Mouse (Mus musculus): Measurements from ENCODE around the gene Ddx39b. TPM values are rescaled to one million over a fixed set of nuclear protein-coding genes. Genes with fewer than 3 reads are reported as not detected.
A peak's percentile ranks its signal among the peaks of the same experiment; 100 is the strongest.

Gene Ddx39b
- total and polyA plus RNA-seq, 3 experiments, result 82.3 to 148 (median 83.4) TPM

- no peaks in the 10 kb centered on the region for H3K36me3 ChIP-seq (ENCODE audit: control insufficient read depth, insufficient read depth, low read length)
- DNase-seq, result peak; percentile 87 to 90
- H3K27ac ChIP-seq, result peak overlapping the region; percentile 32; the same call in 1 of the 2 replicates
- H3K9ac ChIP-seq (ENCODE audit: low read depth, low read length), result peak overlapping the region; percentile 70
- H3K4me1 ChIP-seq (ENCODE audit: control insufficient read depth, insufficient read depth, low read length), result peaks cover 2% of the 10 kb centered on the region
- TF ChIP-seq EP300 (IDR thresholded peaks at IDR 0.05; ENCODE audit: insufficient read depth, low read depth, low read length) (no peak), POLR2A (IDR thresholded peaks at IDR 0.05; ENCODE audit: insufficient read depth, low read depth, low read length) (no peak), CTCF (IDR thresholded peaks at IDR 0.05) (no peak; the same call in 1 of the 2 replicates)
- intact Hi-C loops (cut with DNase I), result loop anchor here (1.0 kb wide), 2 partner anchors 16 to 37 kb away; no protein-coding TSS in a partner anchor
- peak overlapping the region; percentile 60 for H3K4me3 ChIP-seq
- H3K27me3 ChIP-seq (ENCODE audit: control insufficient read depth, insufficient read depth, low read length), result no peaks in the 10 kb centered on the region; the same call in 1 of the 2 replicates
- WGBS, result under 1% methylated on average over 66 of the region's 66 CpGs
- H3K79me2 ChIP-seq (replicated peaks; ENCODE audit: control insufficient read depth, insufficient read depth, low read length), result no peaks in the 10 kb centered on the region
Measured at GRCm38 (mm10) chr17:35195631-35196320, 45.8 kb upstream of the Ddx39b start.

- TF ChIP-seq CTCF (IDR thresholded peaks at IDR 0.05) (no peak), EP300 (IDR thresholded peaks at IDR 0.05; ENCODE audit: insufficient read depth, low read depth, low read length) (no peak), POLR2A (IDR thresholded peaks at IDR 0.05; ENCODE audit: insufficient read depth, low read depth, low read length) (no peak)
- Histone ChIP-seq H3K27me3 (ENCODE audit: control insufficient read depth, insufficient read depth, low read length) (no peaks in the 10 kb centered on the region; the same call in 1 of the 2 replicates), H3K36me3 (ENCODE audit: control insufficient read depth, insufficient read depth, low read length) (no peaks in the 10 kb centered on the region), H3K4me3 (peak overlapping the region; percentile 60), H3K4me1 (ENCODE audit: control insufficient read depth, insufficient read depth, low read length) (peaks cover 2% of the 10 kb centered on the region), H3K9ac (ENCODE audit: low read depth, low read length) (no peak overlapping the region; the same call in 1 of the 2 replicates), H3K27ac (no peak overlapping the region; the same call in 1 of the 2 replicates), H3K79me2 (replicated peaks; ENCODE audit: control insufficient read depth, insufficient read depth, low read length) (no peaks in the 10 kb centered on the region)
- WGBS, result 24% methylated on average over 9 of the region's 9 CpGs
- intact Hi-C loops (cut with DNase I), result no loop called here
- DNase-seq, result no peak
Measured at GRCm38 (mm10) chr17:35196321-35196641, 45.3 kb upstream of the Ddx39b start.

GRCm38 (mm10) chr17:35197126-35197525, 44.4 kb upstream of the Ddx39b start:
- Histone ChIP-seq H3K36me3 (ENCODE audit: control insufficient read depth, insufficient read depth, low read length) (no peaks in the 10 kb centered on the region), H3K27me3 (ENCODE audit: control insufficient read depth, insufficient read depth, low read length) (no peaks in the 10 kb centered on the region; the same call in 1 of the 2 replicates), H3K79me2 (replicated peaks; ENCODE audit: control insufficient read depth, insufficient read depth, low read length) (no peaks in the 10 kb centered on the region), H3K9ac (ENCODE audit: low read depth, low read length) (no peak overlapping the region), H3K4me1 (ENCODE audit: control insufficient read depth, insufficient read depth, low read length) (peaks cover 2% of the 10 kb centered on the region), H3K4me3 (no peak overlapping the region), H3K27ac (no peak overlapping the region)
- intact Hi-C loops (cut with DNase I), result no loop called here
- no peak for TF ChIP-seq EP300 (IDR thresholded peaks at IDR 0.05; ENCODE audit: insufficient read depth, low read depth, low read length)
- TF ChIP-seq CTCF (IDR thresholded peaks at IDR 0.05), result no peak
- TF ChIP-seq POLR2A (IDR thresholded peaks at IDR 0.05; ENCODE audit: insufficient read depth, low read depth, low read length), result no peak
- no peak for DNase-seq
- 38% methylated on average over 6 of the region's 6 CpGs for WGBS

GRCm38 (mm10) chr17:35198029-35198428, 43.5 kb upstream of the Ddx39b start:
- no peak for DNase-seq
- Histone ChIP-seq H3K4me1 (ENCODE audit: control insufficient read depth, insufficient read depth, low read length) (peaks cover 2% of the 10 kb centered on the region), H3K36me3 (ENCODE audit: control insufficient read depth, insufficient read depth, low read length) (no peaks in the 10 kb centered on the region), H3K9ac (ENCODE audit: low read depth, low read length) (no peak overlapping the region), H3K4me3 (no peak overlapping the region), H3K27ac (no peak overlapping the region), H3K79me2 (replicated peaks; ENCODE audit: control insufficient read depth, insufficient read depth, low read length) (no peaks in the 10 kb centered on the region), H3K27me3 (ENCODE audit: control insufficient read depth, insufficient read depth, low read length) (no peaks in the 10 kb centered on the region; the same call in 1 of the 2 replicates)
- no peak for TF ChIP-seq CTCF (IDR thresholded peaks at IDR 0.05)
- no peak for TF ChIP-seq POLR2A (IDR thresholded peaks at IDR 0.05; ENCODE audit: insufficient read depth, low read depth, low read length)
- no peak for TF ChIP-seq EP300 (IDR thresholded peaks at IDR 0.05; ENCODE audit: insufficient read depth, low read depth, low read length)
- WGBS, result 67% methylated on average over 7 of the region's 7 CpGs
- intact Hi-C loops (cut with DNase I), result loop anchor here (2.0 kb wide), 1 partner anchor 21 kb away; no protein-coding TSS in a partner anchor

GRCm38 (mm10) chr17:35198946-35199345, 42.6 kb upstream of the Ddx39b start:
- Histone ChIP-seq H3K27me3 (ENCODE audit: control insufficient read depth, insufficient read depth, low read length) (no peaks in the 10 kb centered on the region; the same call in 1 of the 2 replicates), H3K4me1 (ENCODE audit: control insufficient read depth, insufficient read depth, low read length) (peaks cover 2% of the 10 kb centered on the region), H3K79me2 (replicated peaks; ENCODE audit: control insufficient read depth, insufficient read depth, low read length) (no peaks in the 10 kb centered on the region), H3K4me3 (no peak overlapping the region), H3K9ac (ENCODE audit: low read depth, low read length) (no peak overlapping the region), H3K27ac (no peak overlapping the region), H3K36me3 (ENCODE audit: control insufficient read depth, insufficient read depth, low read length) (no peaks in the 10 kb centered on the region)
- TF ChIP-seq CTCF (IDR thresholded peaks at IDR 0.05), result no peak
- no peak for TF ChIP-seq POLR2A (IDR thresholded peaks at IDR 0.05; ENCODE audit: insufficient read depth, low read depth, low read length)
- no peak for TF ChIP-seq EP300 (IDR thresholded peaks at IDR 0.05; ENCODE audit: insufficient read depth, low read depth, low read length)
- WGBS, result 47% methylated on average over 8 of the region's 8 CpGs
- DNase-seq, result no peak
- intact Hi-C loops (cut with DNase I), result loop anchor here (2.0 kb wide), 1 partner anchor 20 kb away; no protein-coding TSS in a partner anchor

GRCm38 (mm10) chr17:35200398-35200797, 41.1 kb upstream of the Ddx39b start:
- Histone ChIP-seq H3K4me3 (no peak overlapping the region), H3K9ac (ENCODE audit: low read depth, low read length) (no peak overlapping the region), H3K4me1 (ENCODE audit: control insufficient read depth, insufficient read depth, low read length) (peaks cover 2% of the 10 kb centered on the region), H3K36me3 (ENCODE audit: control insufficient read depth, insufficient read depth, low read length) (no peaks in the 10 kb centered on the region), H3K79me2 (replicated peaks; ENCODE audit: control insufficient read depth, insufficient read depth, low read length) (no peaks in the 10 kb centered on the region), H3K27me3 (ENCODE audit: control insufficient read depth, insufficient read depth, low read length) (no peaks in the 10 kb centered on the region; the same call in 1 of the 2 replicates), H3K27ac (no peak overlapping the region)
- DNase-seq, result peak in 1 of 2 experiments; percentile 50
- 61% methylated on average over 11 of the region's 11 CpGs for WGBS
- no peak for TF ChIP-seq POLR2A (IDR thresholded peaks at IDR 0.05; ENCODE audit: insufficient read depth, low read depth, low read length)
- TF ChIP-seq CTCF (IDR thresholded peaks at IDR 0.05), result no peak
- TF ChIP-seq EP300 (IDR thresholded peaks at IDR 0.05; ENCODE audit: insufficient read depth, low read depth, low read length), result no peak
- intact Hi-C loops (cut with DNase I), result no loop called here

Data from heart, adult 2 months (tissue).